Mouse (Mus musculus): ENCODE results near the gene Fancc. TPM values are rescaled to one million over a fixed set of nuclear protein-coding genes. Genes with fewer than 3 reads are reported as not detected.

The Fancc gene
- 15.4 and 15.8 TPM in 2 replicates for polyA plus RNA-seq (2012; rRNA removed)

DNA sequence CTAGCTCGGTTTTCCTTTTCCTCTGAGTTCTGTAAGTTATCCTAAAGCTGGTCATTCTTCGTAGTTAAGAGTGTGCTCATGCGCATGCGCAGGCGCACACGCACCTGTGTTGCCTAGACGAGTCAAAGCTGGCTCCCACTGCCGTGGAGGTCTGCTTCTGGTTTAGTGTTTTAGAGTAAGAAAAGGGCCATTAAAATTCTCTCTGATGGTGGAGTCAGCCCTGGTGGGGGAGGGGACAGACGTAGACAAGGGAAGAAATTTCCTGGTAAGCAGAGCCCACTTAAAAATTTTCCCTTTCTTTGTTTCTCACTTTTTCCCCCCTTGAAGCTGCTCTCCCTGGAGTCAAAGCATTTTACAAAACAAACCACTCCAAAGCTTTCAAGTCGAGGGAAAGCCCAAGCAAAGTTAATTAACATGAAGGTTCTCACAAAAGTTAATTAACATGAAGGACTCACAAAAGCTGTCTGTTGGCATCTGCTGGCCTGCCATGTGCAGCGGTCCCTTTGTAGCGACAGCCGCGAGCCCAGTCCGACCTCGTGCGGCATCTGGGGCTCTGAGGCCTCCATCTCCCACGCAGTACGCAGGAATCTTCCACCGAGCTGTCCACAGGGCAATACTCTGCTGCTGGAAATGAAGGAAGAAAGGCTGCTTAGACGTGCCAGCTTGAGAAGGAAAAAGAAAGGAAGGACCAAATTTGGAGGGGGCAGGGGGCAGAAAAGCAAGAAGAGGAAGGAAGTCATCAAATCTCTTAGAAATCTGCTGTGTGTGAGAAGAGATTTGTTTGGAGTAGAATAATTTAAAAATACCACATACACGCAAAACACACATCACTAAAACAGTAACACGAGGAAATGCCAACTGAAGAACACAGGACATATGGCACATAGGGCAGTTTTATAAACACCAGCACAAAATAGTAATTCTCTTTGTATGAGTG lies at the start of gene Fancc:
Gene Fancc, minus strand, starts transcription at position 633 of the 937 bp plus-strand sequence.

Other genes with a start within 250 kb of the Fancc start
- gene Ptch1, start 76.3 kb upstream of the Fancc start, polyA plus RNA-seq (2012; rRNA removed), result 21.2 and 26.9 TPM in 2 replicates

All from central nervous system, embryonic 14 days (tissue).